Mouse (Mus musculus) lung, adult 2 months (tissue): ENCODE measurements at regions not wholly inside any gene's neighbourhood (a gene's known extent, or its start where the extent isn't known, plus 50 kb on each side); places are given as distances from the start of the nearest gene placed in this dataset.
"Not testable (repeated sequence)": the region's sequence is repeated elsewhere in the genome, so short reads cannot be mapped to it uniquely, and the experiment has no call there.

ENCODE experiments used
- DNase-seq: peaks from one replicate; pipeline ENCODE4 v3.0.0; 2022
- H3K4me1 ChIP-seq: fragments of 200-500 bp; 2 replicates; pipeline ENCODE4 v1.6.1; 2011; ENCODE audit warnings: low read length; ENCODE audit not compliant: control insufficient read depth, insufficient read depth
- H3K4me3 ChIP-seq: fragments of 200-500 bp; replicated peaks from 2 replicates; pipeline ENCODE3; 2011; ENCODE audit warnings: low read depth, mild to moderate bottlenecking, control low read depth, low read length; ENCODE audit errors: extremely low read depth
- CTCF ChIP-seq: fragments of 200-500 bp; IDR thresholded peaks from 2 replicates; pipeline ENCODE4 v1.5.1; 2011; ENCODE audit warnings: mild to moderate bottlenecking, low read length, control low read depth; ENCODE audit not compliant: insufficient read depth
- POLR2A ChIP-seq: fragments of 200-500 bp; IDR thresholded peaks from 2 replicates; pipeline ENCODE4 v1.6.1; 2011; ENCODE audit warnings: low read depth, mild to moderate bottlenecking, control low read depth, low read length, borderline replicate concordance; ENCODE audit errors: extremely low read depth
- WGBS: fragments of 180-500 bp; shearing (Covaris S2); methylation state at CpG from one replicate; pipeline ENCODE4 v1.1.7; 2018; 5-methylcytosine and 5-hydroxymethylcytosine counted together

GRCm38 (mm10) chr14:16037771-16038170 is 211.3 kb upstream of the Ngly1 start:
- Histone ChIP-seq H3K4me1 (no peaks in the 10 kb centered on the region), H3K4me3 (no peak overlapping the region)
- DNase-seq, result no peak
- TF ChIP-seq CTCF, result no peak
- TF ChIP-seq POLR2A, result no peak

- 58% methylated on average over 1 of the region's 1 CpGs for WGBS
- no peak overlapping the region for H3K4me3 ChIP-seq
- TF ChIP-seq CTCF (no peak), POLR2A (no peak)
- H3K4me1 ChIP-seq, result no peaks in the 10 kb centered on the region
- DNase-seq, result no peak
Observed at GRCm38 (mm10) chr14:16038336-16038735, 210.7 kb upstream of the Ngly1 start.

GRCm38 (mm10) chr14:16044466-16044865 is 204.6 kb upstream of the Ngly1 start:
- no peaks in the 10 kb centered on the region for H3K4me1 ChIP-seq
- no peak for DNase-seq
- TF ChIP-seq CTCF (no peak), POLR2A (no peak)
- no peak overlapping the region for H3K4me3 ChIP-seq

DNA sequence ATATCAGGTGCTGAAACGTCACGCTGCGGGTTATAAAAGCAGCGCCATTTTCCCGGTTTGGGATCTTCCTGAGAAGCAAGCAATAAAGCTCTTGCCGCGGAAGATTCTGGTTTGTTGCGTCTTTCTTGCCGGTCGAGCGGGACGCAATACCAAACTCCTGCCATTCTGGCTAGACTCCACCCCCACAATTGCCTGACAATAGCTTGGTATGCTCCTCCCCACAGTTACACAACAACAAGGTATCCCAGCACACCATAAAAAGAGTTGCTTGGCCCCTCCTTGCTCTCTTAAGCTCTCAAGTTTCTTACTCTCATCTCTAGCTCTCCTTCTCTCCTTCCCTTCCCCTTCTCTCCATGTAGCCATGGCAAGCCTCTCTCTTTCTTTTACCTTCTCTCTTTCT is 176.5 kb upstream of the Ngly1 start:
- WGBS, result 96% methylated on average over 8 of the region's 12 CpGs
- not testable (repeated sequence) for H3K4me3 ChIP-seq

GRCm38 (mm10) chr14:16074089-16074488 is 175.0 kb upstream of the Ngly1 start:
- Histone ChIP-seq H3K4me1 (no peaks in the 10 kb centered on the region), H3K4me3 (no peak overlapping the region)
- 74% methylated on average over 1 of the region's 1 CpGs for WGBS
- no peak for DNase-seq
- TF ChIP-seq POLR2A (no peak), CTCF (no peak)

More for the DNA sequence above, 176.5 kb upstream of the Ngly1 start:
- DNase-seq, H3K4me1 ChIP-seq: not testable (repeated sequence)

- Histone ChIP-seq H3K4me1 (no peaks in the 10 kb centered on the region), H3K4me3 (no peak overlapping the region)
- DNase-seq, result no peak
- no peak for TF ChIP-seq POLR2A
- no peak for TF ChIP-seq CTCF
- WGBS, result 100% methylated on average over 1 of the region's 1 CpGs
Observed at GRCm38 (mm10) chr14:16079096-16079495, 170.0 kb upstream of the Ngly1 start.

- not testable (repeated sequence) for H3K4me3 ChIP-seq, DNase-seq, H3K4me1 ChIP-seq
Observed at GRCm38 (mm10) chr14:16087231-16087630, 161.8 kb upstream of the Ngly1 start.

DNA sequence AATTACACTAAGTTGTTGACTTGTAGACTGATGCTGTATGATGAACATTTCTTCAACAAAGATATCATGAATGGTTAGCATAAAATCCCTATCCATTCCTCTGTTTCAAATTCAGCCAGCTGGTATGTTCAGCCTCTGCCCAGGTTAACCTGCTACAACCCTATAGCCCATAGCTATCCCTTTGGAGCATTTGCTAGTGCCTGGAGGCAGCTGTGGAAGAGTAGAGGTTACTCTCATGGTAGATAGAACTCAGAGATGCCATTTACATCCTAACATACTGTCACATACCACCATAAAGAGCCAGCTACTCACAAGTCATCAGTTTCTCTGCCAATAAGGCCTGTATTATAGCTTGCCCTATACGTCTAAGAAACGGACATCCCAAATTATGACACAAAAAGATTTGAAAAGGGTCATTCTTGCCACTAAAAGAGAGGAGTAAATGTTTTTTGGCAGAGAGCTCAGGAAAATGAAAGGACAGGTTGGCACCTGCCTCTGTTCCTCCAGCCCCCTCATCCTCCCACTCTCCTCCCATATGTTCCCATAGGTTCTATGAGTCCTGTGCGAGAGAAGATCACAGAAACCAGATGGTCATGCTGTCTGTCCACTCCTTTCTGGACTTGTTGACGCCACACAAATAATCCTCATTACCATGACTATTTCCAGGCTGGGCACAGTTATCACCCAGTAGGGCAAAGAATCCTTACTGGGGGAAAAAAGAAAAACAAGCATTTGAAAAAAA is 156.5 kb upstream of the Ngly1 start:
- no peaks in the 10 kb centered on the region for H3K4me1 ChIP-seq
- DNase-seq, result no peak
- H3K4me3 ChIP-seq, result no peak overlapping the region
- 86% methylated on average over 4 of the region's 4 CpGs for WGBS
- no peak for TF ChIP-seq POLR2A
- TF ChIP-seq CTCF, result no peak

GRCm38 (mm10) chr14:16093133-16093505 is 156.0 kb upstream of the Ngly1 start:
- 52% methylated on average over 2 of the region's 2 CpGs for WGBS
- DNase-seq, result no peak
- TF ChIP-seq POLR2A, result no peak
- no peak for TF ChIP-seq CTCF
- H3K4me1 ChIP-seq, result no peaks in the 10 kb centered on the region
- no peak overlapping the region for H3K4me3 ChIP-seq

- TF ChIP-seq POLR2A (no peak), CTCF (no peak)
- Histone ChIP-seq H3K4me1 (no peaks in the 10 kb centered on the region), H3K4me3 (no peak overlapping the region)
- DNase-seq, result no peak
- WGBS, result 85% methylated on average over 1 of the region's 1 CpGs
Observed at GRCm38 (mm10) chr14:16109414-16109813, 139.7 kb upstream of the Ngly1 start.

DNA sequence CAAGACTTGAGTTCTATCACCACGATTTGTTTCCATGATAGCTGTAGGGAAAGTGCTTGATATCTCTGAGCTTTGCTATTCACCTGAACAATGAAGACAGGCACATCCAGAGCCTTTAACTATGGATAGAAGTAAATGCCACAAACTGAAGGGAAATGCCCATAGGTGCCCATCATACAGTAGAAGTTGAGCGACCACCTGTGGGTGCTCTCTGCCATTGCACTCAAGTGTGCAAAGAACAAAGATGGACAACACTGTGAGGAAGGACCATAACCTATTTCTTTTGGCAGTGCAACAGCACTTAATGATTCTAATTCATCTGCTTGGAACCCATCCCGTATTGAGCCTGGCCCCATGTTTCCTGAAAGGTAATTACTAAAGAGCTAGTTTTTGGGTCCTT is 116.4 kb upstream of the Ngly1 start:
- Histone ChIP-seq H3K4me3 (no peak overlapping the region), H3K4me1 (no peaks in the 10 kb centered on the region)
- TF ChIP-seq POLR2A, result no peak
- no peak for TF ChIP-seq CTCF
- 76% methylated on average over 3 of the region's 3 CpGs for WGBS
- DNase-seq, result no peak

DNA sequence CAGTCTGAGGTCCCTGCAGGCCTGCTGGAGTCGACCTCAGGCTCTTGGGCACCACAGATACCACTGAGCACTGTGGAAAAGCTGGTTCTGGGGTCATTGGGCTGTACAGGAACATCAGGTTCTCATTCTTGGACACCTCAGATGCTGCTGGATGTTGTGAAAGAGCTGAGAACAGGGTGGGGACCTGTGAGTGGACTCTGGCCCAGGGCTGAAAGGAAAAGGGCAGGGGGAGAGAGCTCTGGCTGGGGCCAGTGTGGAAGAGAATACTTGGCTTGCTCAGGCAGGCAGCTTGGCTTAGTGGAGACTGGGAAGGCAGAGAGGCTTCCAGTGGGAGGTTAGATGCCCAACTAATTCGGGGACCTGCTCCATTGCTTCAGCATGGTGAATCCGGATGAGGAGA is 115.7 kb upstream of the Ngly1 start:
- WGBS, result 70% methylated on average over 3 of the region's 3 CpGs
- no peaks in the 10 kb centered on the region for H3K4me1 ChIP-seq
- TF ChIP-seq CTCF (no peak), POLR2A (no peak)

More for the DNA sequence above, 115.7 kb upstream of the Ngly1 start:
- no peak for DNase-seq
- H3K4me3 ChIP-seq, result no peak overlapping the region
